ENCODE assay signal across 22 mouse cellular contexts in genomic region chr13:111815017-111815416, GRCm38 (mm10). TPM values are rescaled to one million over a fixed set of nuclear protein-coding genes. Genes with fewer than 3 reads are reported as not detected.
DNase-seq lines count a peak whose midpoint lies in the region; ATAC-seq and TF ChIP-seq lines count a peak whose summit lies in the region.
"Had no signal": no experiment of that assay in that cellular context is flagged by ENCODE, and none has a peak within 500 bp of the region (broad histone marks: within the 10 kb centered on the region; RNA-seq: fewer than 3 reads in every experiment).

No protein-coding gene starts in this region.

- no peak overlapping the region for H3K4me2 ChIP-seq in heart, embryonic 11.5 days
- H3K4me2 ChIP-seq in liver, postnatal 0 days (ENCODE audit: low read depth, low read length): no peak overlapping the region
- H3K4me2 ChIP-seq: embryonic facial prominence, embryonic 15.5 days; hindbrain, embryonic 12.5 days; kidney, embryonic 15.5 days; liver, embryonic 11.5 days; lung, embryonic 15.5 days; neural tube, embryonic 15.5 days had no signal

- no peak for ATAC-seq in heart, embryonic 11.5 days (replicated peaks; ENCODE audit: insufficient number of reproducible peaks, low FRiP score, low TSS enrichment)
- no peak for ATAC-seq in liver, postnatal 0 days

- peak; percentile 37 for DNase-seq in heart, adult 11 months
- DNase-seq in liver, postnatal 0 days: no peak
- no peak for DNase-seq in liver
- peak; percentile 55 for DNase-seq in ES-CJ7 (ENCODE audit: low read depth, low spot score)
- DNase-seq in induced T-regulatory cell, adult 2 months (ENCODE audit: low read depth): peak; percentile 16
- DNase-seq in adrenal gland, postnatal 36 days: no peak
- DNase-seq: adrenal gland, postnatal 25 days; cerebellum, adult 18-20 months; cerebellum, postnatal 36 days; gastrocnemius, postnatal 10 days; heart, postnatal 10 days; midbrain, embryonic 14.5 days; thymus, postnatal 36 days had no signal

- TF ChIP-seq CTCF in liver, postnatal 0 days (IDR thresholded peaks at IDR 0.05; ENCODE audit: low read depth): peak; percentile 43

- no peaks in the 10 kb centered on the region for H3K27me3 ChIP-seq in heart, embryonic 11.5 days (ENCODE audit: control insufficient read depth, insufficient read depth, low read length)
- no peaks in the 10 kb centered on the region for H3K27me3 ChIP-seq in liver, postnatal 0 days (ENCODE audit: insufficient read depth, low read length)
- H3K27me3 ChIP-seq: embryonic facial prominence, embryonic 15.5 days; kidney, embryonic 15.5 days; lung, embryonic 15.5 days; neural tube, embryonic 15.5 days had no signal

- H3K4me3 ChIP-seq in heart, embryonic 11.5 days (ENCODE audit: low read depth, low read length): no peak overlapping the region
- H3K4me3 ChIP-seq in liver, postnatal 0 days (ENCODE audit: low read depth, low read length): no peak overlapping the region
- H3K4me3 ChIP-seq: embryonic facial prominence, embryonic 15.5 days; heart, embryonic 10.5 days; hindbrain, embryonic 12.5 days; kidney, embryonic 15.5 days; limb, embryonic 10.5 days; lung, embryonic 15.5 days; neural tube, embryonic 15.5 days had no signal

- no peak overlapping the region for H3K9ac ChIP-seq in heart, embryonic 11.5 days (ENCODE audit: low read depth, low read length)
- no peak overlapping the region for H3K9ac ChIP-seq in liver, postnatal 0 days (replicated peaks)
- H3K9ac ChIP-seq: embryonic facial prominence, embryonic 15.5 days; hindbrain, embryonic 12.5 days; kidney, embryonic 15.5 days; lung, embryonic 15.5 days; neural tube, embryonic 15.5 days had no signal

- H3K9me3 ChIP-seq in heart, embryonic 11.5 days (replicated peaks; ENCODE audit: control insufficient read depth, low read length): no peaks in the 10 kb centered on the region
- H3K9me3 ChIP-seq in liver, postnatal 0 days (ENCODE audit: low read length): peaks cover 2% of the 10 kb centered on the region; the same call in 1 of the 2 replicates
- H3K9me3 ChIP-seq: embryonic facial prominence, embryonic 15.5 days; heart, embryonic 10.5 days; hindbrain, embryonic 12.5 days; kidney, embryonic 15.5 days; limb, embryonic 10.5 days; neural tube, embryonic 15.5 days had no signal

- no peaks in the 10 kb centered on the region for H3K36me3 ChIP-seq in heart, embryonic 11.5 days (ENCODE audit: control insufficient read depth, insufficient read depth, low read length)
- no peaks in the 10 kb centered on the region for H3K36me3 ChIP-seq in liver, postnatal 0 days (replicated peaks; ENCODE audit: insufficient read depth, low read length)
- H3K36me3 ChIP-seq: embryonic facial prominence, embryonic 15.5 days; heart, embryonic 10.5 days; hindbrain, embryonic 12.5 days; kidney, embryonic 15.5 days; limb, embryonic 10.5 days; lung, embryonic 15.5 days; neural tube, embryonic 15.5 days had no signal

- TF ChIP-seq EP300 in liver, postnatal 0 days (IDR thresholded peaks at IDR 0.05; ENCODE audit: low read depth): no peak

- H3K4me1 ChIP-seq in heart, embryonic 11.5 days (ENCODE audit: control insufficient read depth, insufficient read depth, low read length): peaks cover 2% of the 10 kb centered on the region; the same call in 1 of the 2 replicates
- H3K4me1 ChIP-seq in liver, postnatal 0 days (ENCODE audit: insufficient read depth): peaks cover 12% of the 10 kb centered on the region
- H3K4me1 ChIP-seq: embryonic facial prominence, embryonic 15.5 days; hindbrain, embryonic 12.5 days had no signal

- 94% methylated on average over 7 of the region's 7 CpGs for WGBS in heart, embryonic 11.5 days (ENCODE audit: insufficient replicate concordance)
- 94% methylated on average over 7 of the region's 7 CpGs for WGBS in liver, postnatal 0 days (ENCODE audit: insufficient replicate concordance)

- no peak overlapping the region for H3K27ac ChIP-seq in heart, embryonic 11.5 days (ENCODE audit: low read depth, low read length)
- no peak overlapping the region for H3K27ac ChIP-seq in liver, postnatal 0 days (ENCODE audit: low read depth)
- H3K27ac ChIP-seq: embryonic facial prominence, embryonic 15.5 days; heart, embryonic 10.5 days; hindbrain, embryonic 12.5 days; kidney, embryonic 15.5 days; limb, embryonic 10.5 days; lung, embryonic 15.5 days; neural tube, embryonic 15.5 days had no signal

RNA-seq across cellular contexts. Expression of gene Map3k1, which starts 6.2 kb away (rescaled TPM):
- 15.8 and 19.3 TPM in 2 replicates for polyA plus RNA-seq in heart, embryonic 11.5 days (2014; fragmentation: Nextera tagmentation; extraction: Ambion mirVana)
- 10.8 and 11.5 TPM in 2 replicates for polyA plus RNA-seq in liver, postnatal 0 days (2015; fragmentation: Nextera tagmentation; extraction: Ambion mirVana)
- 10 to 100 TPM; 48.2 to 56.2 TPM for total RNA-seq in adrenal gland, postnatal 36 days (2021)

Comparison
In these comparisons a context has a peak if more than half of its experiments do, and no peak if none do; other contexts are left out.
1. DNase-seq: peak in heart, adult 11 months (single experiment), ES-CJ7 (single experiment) and induced T-regulatory cell, adult 2 months (single experiment); none in liver, postnatal 0 days (single experiment), liver (single experiment) and adrenal gland, postnatal 36 days (0 of 2).